16 mouse cellular contexts compared by ENCODE assay signal in genomic region chr16:96655548-96655947, GRCm38 (mm10).
"Had no signal": no experiment of that assay in that cellular context is flagged by ENCODE, and none has a peak within 500 bp of the region (broad histone marks: within the 10 kb centered on the region; RNA-seq: fewer than 3 reads in every experiment).

No protein-coding gene starts in this region.

- H3K27me3 ChIP-seq: neural tube, embryonic 13.5 days; neural tube, embryonic 15.5 days; stomach, embryonic 15.5 days had no signal

- DNase-seq: retina, postnatal 1 day; right cerebral cortex, adult 18-20 months; right cerebral cortex, postnatal 14 days; right cerebral cortex, postnatal 25 days; right cerebral cortex, postnatal 4 days; spleen, adult 18-20 months; thymus, adult 18-20 months; thymus, adult 2 months; thymus, postnatal 14 days; thymus, postnatal 25 days; thymus, postnatal 36 days; thymus, postnatal 4 days had no signal

- H3K9me3 ChIP-seq: neural tube, embryonic 13.5 days; neural tube, embryonic 15.5 days; stomach, embryonic 15.5 days had no signal

- H3K4me2 ChIP-seq: neural tube, embryonic 13.5 days; neural tube, embryonic 15.5 days; stomach, embryonic 15.5 days had no signal

- H3K9ac ChIP-seq: neural tube, embryonic 13.5 days; neural tube, embryonic 15.5 days; stomach, embryonic 15.5 days had no signal

- H3K27ac ChIP-seq: neural tube, embryonic 13.5 days; neural tube, embryonic 15.5 days; stomach, embryonic 15.5 days; stomach, postnatal 0 days had no signal

- H3K4me3 ChIP-seq: neural tube, embryonic 13.5 days; neural tube, embryonic 15.5 days; stomach, embryonic 15.5 days had no signal

- H3K4me1 ChIP-seq: neural tube, embryonic 13.5 days; stomach, embryonic 15.5 days had no signal

- H3K36me3 ChIP-seq: neural tube, embryonic 13.5 days; stomach, embryonic 15.5 days had no signal
